Mouse (Mus musculus) spleen, embryonic (tissue): ENCODE results near the gene Ndufb7.

Source experiments
- CTCF ChIA-PET: fragments of 350-600 bp; sonication (Branson Sonifier 250); formaldehyde crosslinking; loops from one replicate; lab custom pipeline; 2022; lab: Charles Lee

The Ndufb7 gene

GRCm38 (mm10) chr8:83598146-83598545, 31.7 kb downstream of the Ndufb7 start:
- CTCF ChIA-PET, result interaction anchor here (0.6 kb wide), 2 partner anchors 274 to 372 kb away, joined by 5 to 9 read pairs; no protein-coding TSS in a partner anchor

GRCm38 (mm10) chr8:83599814-83600213, 33.3 kb downstream of the Ndufb7 start:
- CTCF ChIA-PET, result interaction anchor here (0.5 kb wide), 1 partner anchor 282 kb away, joined by 7 read pairs; no protein-coding TSS in a partner anchor

- CTCF ChIA-PET, result no interaction called here
Observed at GRCm38 (mm10) chr8:83602650-83603029, 36.2 kb downstream of the Ndufb7 start.

- CTCF ChIA-PET, result interaction anchor here (0.7 kb wide), 1 partner anchor 13 kb away, joined by 3 read pairs; no protein-coding TSS in a partner anchor
Observed at GRCm38 (mm10) chr8:83607661-83608397, 41.4 kb downstream of the Ndufb7 start, which contains the start of the genes Tecr and Dnajb1. TSS of gene Tecr (minus strand) at chr8:83607971. TSS of gene Dnajb1 (plus strand) at chr8:83608193.

GRCm38 (mm10) chr8:83608398-83608829, 41.9 kb downstream of the Ndufb7 start:
- CTCF ChIA-PET, result interaction anchor here (0.9 kb wide), 1 partner anchor 579 kb away, joined by 3 read pairs; no protein-coding TSS in a partner anchor

- CTCF ChIA-PET, result interaction anchor here (0.9 kb wide), 1 partner anchor 578 kb away, joined by 3 read pairs; no protein-coding TSS in a partner anchor
Observed at GRCm38 (mm10) chr8:83609086-83609485, 42.6 kb downstream of the Ndufb7 start.

- CTCF ChIA-PET, result no interaction called here
Observed at GRCm38 (mm10) chr8:83609547-83610180, 43.2 kb downstream of the Ndufb7 start.

GRCm38 (mm10) chr8:83611921-83612320, 45.5 kb downstream of the Ndufb7 start:
- CTCF ChIA-PET, result interaction anchor here (0.5 to 0.7 kb wide), 3 partner anchors 11 to 1435 kb away, joined by 3 to 10 read pairs (median 3); no protein-coding TSS in a partner anchor

- CTCF ChIA-PET, result interaction anchor here (0.7 kb wide), 1 partner anchor 49 kb away, joined by 3 read pairs; no protein-coding TSS in a partner anchor
Observed at GRCm38 (mm10) chr8:83613695-83614094, 47.2 kb downstream of the Ndufb7 start.

- CTCF ChIA-PET, result no interaction called here
Observed at GRCm38 (mm10) chr8:83616625-83617024, 50.2 kb downstream of the Ndufb7 start.

GRCm38 (mm10) chr8:83617111-83617510, 50.6 kb downstream of the Ndufb7 start:
- CTCF ChIA-PET, result no interaction called here

- CTCF ChIA-PET, result no interaction called here
Observed at GRCm38 (mm10) chr8:83618566-83618965, 52.1 kb downstream of the Ndufb7 start.

- CTCF ChIA-PET, result no interaction called here
Observed at GRCm38 (mm10) chr8:83619568-83620285, 53.3 kb downstream of the Ndufb7 start.
